Mouse (Mus musculus) C2C12 (cell line): Measurements from ENCODE around the gene Mrps24. TPM values are rescaled to one million over a fixed set of nuclear protein-coding genes. Genes with fewer than 3 reads are reported as not detected.

Experiments
- H3K27me3 ChIP-seq: one replicate; pipeline ENCODE4 v1.6.1; 2011; ENCODE audit not compliant: control insufficient read depth, insufficient read depth, insufficient read length
- H3K36me3 ChIP-seq: one replicate; pipeline ENCODE4 v1.6.1; 2011; ENCODE audit not compliant: control insufficient read depth, insufficient read depth
- H3K4me3 ChIP-seq: one replicate; pipeline ENCODE4 v1.5.1; 2011; ENCODE audit warnings: mild to moderate bottlenecking, control low read depth; ENCODE audit not compliant: poor library complexity, insufficient read depth, severe bottlenecking
- H3K79me2 ChIP-seq: one replicate; pipeline ENCODE4 v1.6.1; 2011; ENCODE audit not compliant: control insufficient read depth, insufficient read depth
- H3K79me3 ChIP-seq: one replicate; pipeline ENCODE4 v1.6.1; 2011; ENCODE audit warnings: low read depth, control low read depth
- H3ac ChIP-seq: one replicate; pipeline ENCODE3; 2011; ENCODE audit warnings: low read depth; ENCODE audit not compliant: control insufficient read depth, insufficient read length
- CEBPB ChIP-seq: IDR thresholded peaks from one replicate; pipeline ENCODE4 v1.6.1; 2011; ENCODE audit warnings: low read depth, mild to moderate bottlenecking, control low read depth, moderate library complexity
- CTCF ChIP-seq: IDR thresholded peaks from one replicate; pipeline ENCODE4 v1.5.1; 2011; ENCODE audit not compliant: control insufficient read depth, insufficient read depth, insufficient read length
- FOSL1 ChIP-seq: IDR thresholded peaks from one replicate; pipeline ENCODE4 v1.8.0; 2011; ENCODE audit warnings: mild to moderate bottlenecking, low read length; ENCODE audit not compliant: poor library complexity, insufficient read depth, severe bottlenecking
- MAX ChIP-seq: IDR thresholded peaks from one replicate; pipeline ENCODE4 v1.6.1; 2011; ENCODE audit warnings: mild to moderate bottlenecking, control low read depth
- MYOD1 ChIP-seq: IDR thresholded peaks from one replicate; pipeline ENCODE4 v1.6.1; 2011; ENCODE audit warnings: low read depth; ENCODE audit not compliant: control insufficient read depth, insufficient read length
- MYOG ChIP-seq: IDR thresholded peaks from one replicate; pipeline ENCODE4 v1.6.1; 2011; ENCODE audit not compliant: control insufficient read depth, insufficient read length; ENCODE audit errors: extremely low read depth
- USF1 ChIP-seq: IDR thresholded peaks from one replicate; pipeline ENCODE4 v1.6.1; 2011; ENCODE audit warnings: low read depth, mild to moderate bottlenecking, control low read depth, moderate library complexity
- long read RNA-seq, 2 experiments: library from polyadenylated mRNA; unstranded; transcript quantifications; one replicate each; pipeline ENCODE4 v2.0.0; 2019 to 2020
- polyA plus RNA-seq: library from polyadenylated mRNA; unstranded; fragments of >200 nt; fragmentation: generic; extraction: Trizol; gene quantifications from one replicate; pipeline ENCODE4 v1.2.1, GENCODE M21; 2012; ENCODE audit warnings: missing spikeins

Mrps24 gene
- polyA plus RNA-seq, result 150 TPM
- long read RNA-seq, experiment 1, transcript Mrps24-205 (4 exons, 995 nt), result major isoform, 143 of 163 reads
- long read RNA-seq, experiment 1, partial matches to known transcripts, result 4 of 163 reads
- long read RNA-seq, experiment 1, other reads (novel, unspliced or antisense), result 6 of 163 reads
- long read RNA-seq, experiment 2, transcript Mrps24-205 (4 exons, 995 nt), result major isoform, 19 of 23 reads
- long read RNA-seq, experiment 2, partial matches to known transcripts, result 1 of 23 reads
- long read RNA-seq, experiment 2, other reads (novel, unspliced or antisense), result 2 of 23 reads

GRCm38 (mm10) chr11:5715630-5716105 is at the start of gene Mrps24:
Gene Mrps24, minus strand, starts transcription at chr11:5715680.
- TF ChIP-seq MYOD1, result no peak
- TF ChIP-seq MYOG, result no peak
- no peak for TF ChIP-seq MAX
- no peak for TF ChIP-seq CEBPB
- no peak for TF ChIP-seq CTCF
- TF ChIP-seq FOSL1, result no peak
- TF ChIP-seq USF1, result no peak
- Histone ChIP-seq H3K4me3 (no peak within 1 kb of the TSS), H3K27me3 (no peaks in the 10 kb centered on the region), H3K79me3 (no peaks in the 10 kb centered on the region), H3K36me3 (peaks cover 58% of the 10 kb centered on the region), H3ac (no peak within 1 kb of the TSS), H3K79me2 (no peaks in the 10 kb centered on the region)

- Histone ChIP-seq H3K79me3 (peaks cover 15% of the 10 kb centered on the region), H3K79me2 (peaks cover 51% of the 10 kb centered on the region), H3K36me3 (peaks cover 10% of the 10 kb centered on the region), H3ac (no peak overlapping the region), H3K4me3 (peak overlapping the region; percentile 30), H3K27me3 (no peaks in the 10 kb centered on the region)
- no peak for TF ChIP-seq USF1
- no peak for TF ChIP-seq MYOD1
- no peak for TF ChIP-seq MAX
- TF ChIP-seq FOSL1, result no peak
- no peak for TF ChIP-seq CEBPB
- TF ChIP-seq MYOG, result no peak
- TF ChIP-seq CTCF, result no peak
Observed at GRCm38 (mm10) chr11:5762633-5762982, 47.1 kb upstream of the Mrps24 start.

- Histone ChIP-seq H3K4me3 (peak within 1 kb of the TSS; percentile 64), H3K79me2 (peaks cover 57% of the 10 kb centered on the region), H3K27me3 (no peaks in the 10 kb centered on the region), H3K79me3 (peaks cover 15% of the 10 kb centered on the region), H3K36me3 (peaks cover 5% of the 10 kb centered on the region), H3ac (peak within 1 kb of the TSS; percentile 91)
- TF ChIP-seq MAX (peak; percentile 82), CTCF (no peak), USF1 (peak; percentile 92), CEBPB (no peak), FOSL1 (no peak), MYOD1 (no peak), MYOG (no peak)
Observed at GRCm38 (mm10) chr11:5761820-5762632, 46.5 kb upstream of the Mrps24 start, which contains the start of gene Urgcp. Gene Urgcp, minus strand, starts transcription at chr11:5762376.

GRCm38 (mm10) chr11:5753755-5754154 is 38.3 kb upstream of the Mrps24 start:
- H3K36me3 ChIP-seq, result no peaks in the 10 kb centered on the region
- no peak overlapping the region for H3K4me3 ChIP-seq
- peaks cover 14% of the 10 kb centered on the region for H3K79me2 ChIP-seq
- H3ac ChIP-seq, result no peak overlapping the region
- TF ChIP-seq CEBPB (no peak), MAX (no peak), MYOG (no peak), FOSL1 (no peak), MYOD1 (no peak), USF1 (no peak), CTCF (no peak)
- no peaks in the 10 kb centered on the region for H3K27me3 ChIP-seq
- no peaks in the 10 kb centered on the region for H3K79me3 ChIP-seq

- Histone ChIP-seq H3K27me3 (no peaks in the 10 kb centered on the region), H3K79me3 (peaks cover 10% of the 10 kb centered on the region), H3K79me2 (peaks cover 22% of the 10 kb centered on the region), H3ac (no peak overlapping the region), H3K4me3 (no peak overlapping the region), H3K36me3 (no peaks in the 10 kb centered on the region)
- TF ChIP-seq MYOD1 (no peak), USF1 (no peak)
Observed at GRCm38 (mm10) chr11:5744951-5745350, 29.5 kb upstream of the Mrps24 start.
